Mouse (Mus musculus) small intestine, adult 2 months (tissue): ENCODE data around the gene Gm14403.
"Not testable (repeated sequence)": the region's sequence is repeated elsewhere in the genome, so short reads cannot be mapped to it uniquely, and the experiment has no call there.

Source experiments
- CTCF ChIP-seq: fragments of 200-500 bp; IDR thresholded peaks from 2 replicates; pipeline ENCODE4 v1.5.1; 2012; ENCODE audit warnings: low read depth, mild to moderate bottlenecking, control low read depth, inconsistent platforms, low read length, moderate library complexity, mixed read lengths; ENCODE audit not compliant: insufficient replicate concordance, insufficient read length; ENCODE audit errors: extremely low read depth
- POLR2A ChIP-seq: fragments of 200-500 bp; IDR thresholded peaks from 2 replicates; pipeline ENCODE4 v1.6.1; 2012; ENCODE audit warnings: low read depth, mild to moderate bottlenecking, control low read depth, inconsistent platforms, low read length, moderate library complexity

GRCm38 (mm10) chr2:177481971-177482370 lies 16.0 kb upstream of the Gm14403 start:
- not testable (repeated sequence) for TF ChIP-seq CTCF, POLR2A
